Mouse (Mus musculus) intestine, embryonic 16.5 days (tissue): Measurements from ENCODE around the gene B430305J03Rik. TPM values are rescaled to one million over a fixed set of nuclear protein-coding genes. Genes with fewer than 3 reads are reported as not detected.

Experiments
- ATAC-seq: fragments of 200-750 bp; cut with Nextera tagmentation; 2 replicates; pipeline ENCODE4 v1.8.0; 2017; ENCODE audit warnings: moderate TSS enrichment, moderate library complexity
- H3K27ac ChIP-seq: fragments of 300-500 bp; sonication (generic); 2 replicates; pipeline ENCODE4 v1.5.1; 2014; ENCODE audit warnings: mild to moderate bottlenecking, low read length
- H3K27me3 ChIP-seq: fragments of 300-500 bp; sonication (generic); replicated peaks from 2 replicates; pipeline ENCODE4 v1.6.1; 2014; ENCODE audit warnings: low read length, control low read depth, mixed read lengths; ENCODE audit not compliant: control insufficient read depth, insufficient read depth
- H3K36me3 ChIP-seq: fragments of 300-500 bp; sonication (generic); 2 replicates; pipeline ENCODE4 v1.6.1; 2014; ENCODE audit warnings: low read length, control low read depth; ENCODE audit not compliant: control insufficient read depth, insufficient read depth
- H3K4me1 ChIP-seq: fragments of 300-500 bp; sonication (generic); 2 replicates; pipeline ENCODE4 v1.6.1; 2014; ENCODE audit warnings: low read length, control low read depth, mixed read lengths; ENCODE audit not compliant: control insufficient read depth, insufficient read depth
- H3K4me2 ChIP-seq: fragments of 300-500 bp; sonication (generic); 2 replicates; pipeline ENCODE4 v1.6.1; 2014; ENCODE audit warnings: low read depth, low read length, control low read depth
- H3K4me3 ChIP-seq: fragments of 300-500 bp; sonication (generic); 2 replicates; pipeline ENCODE4 v1.5.1; 2014; ENCODE audit warnings: mild to moderate bottlenecking, low read length
- H3K9ac ChIP-seq: fragments of 300-500 bp; sonication (generic); 2 replicates; pipeline ENCODE4 v1.6.1; 2014; ENCODE audit warnings: low read depth, low read length
- H3K9me3 ChIP-seq: fragments of 300-500 bp; sonication (generic); 2 replicates; pipeline ENCODE4 v1.6.1; 2016; ENCODE audit warnings: low read length, control low read depth; ENCODE audit not compliant: control insufficient read depth
- WGBS: fragments of 180-500 bp; shearing (Covaris S2); extraction: QIAGEN DNeasy Blood & Tissue Kit; methylation state at CpG from one replicate; pipeline ENCODE4 v1.1.7; 2014; 5-methylcytosine and 5-hydroxymethylcytosine counted together
- polyA plus RNA-seq: library from polyadenylated mRNA; unstranded; fragments of >200 nt; fragmentation: Nextera tagmentation; extraction: Ambion mirVana; gene quantifications from 2 replicates; pipeline ENCODE4 v1.2.1, GENCODE M21; 2015

The B430305J03Rik gene
- polyA plus RNA-seq, 1 experiment from 2014 or later: not detected

DNA sequence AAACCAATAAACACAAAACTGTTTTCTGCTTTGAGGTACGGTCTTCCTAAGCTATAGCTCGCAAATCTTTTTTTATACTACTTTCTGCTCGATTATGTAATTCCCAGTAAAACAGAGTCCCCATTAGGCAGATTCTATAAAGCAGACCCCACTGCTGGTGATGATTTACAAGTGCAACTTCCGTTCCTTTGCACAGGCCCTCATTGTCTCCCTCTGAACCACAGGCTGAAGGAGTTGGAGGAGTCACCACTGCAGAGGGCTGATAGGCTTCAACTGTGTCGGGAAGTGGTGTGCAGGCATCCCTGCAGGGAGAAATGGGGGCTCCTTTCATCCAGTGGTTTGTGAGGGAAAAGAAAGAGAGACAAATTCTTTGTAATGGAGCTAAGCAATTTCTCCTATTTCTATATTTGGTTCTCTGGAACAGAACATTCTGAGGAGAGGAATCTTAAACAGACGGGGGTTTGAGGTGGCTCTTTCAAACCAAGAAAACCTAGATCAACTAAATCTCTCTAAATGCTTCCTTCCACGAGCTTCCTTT, 6.9 kb downstream of the B430305J03Rik start:
- WGBS: 38% methylated on average over 7 of the region's 7 CpGs
- ATAC-seq: no peak
- H3K36me3 ChIP-seq: no peaks in the 10 kb centered on the region
- H3K4me2 ChIP-seq: no peak overlapping the region
- no peaks in the 10 kb centered on the region for H3K27me3 ChIP-seq
- H3K4me3 ChIP-seq: no peak overlapping the region
- no peak overlapping the region for H3K27ac ChIP-seq
- H3K9me3 ChIP-seq: no peaks in the 10 kb centered on the region
- H3K4me1 ChIP-seq: 0 out of 2 replicates have a peak, but pooled peaks cover 4% of the 10 kb centered on the region
- no peak overlapping the region for H3K9ac ChIP-seq

DNA sequence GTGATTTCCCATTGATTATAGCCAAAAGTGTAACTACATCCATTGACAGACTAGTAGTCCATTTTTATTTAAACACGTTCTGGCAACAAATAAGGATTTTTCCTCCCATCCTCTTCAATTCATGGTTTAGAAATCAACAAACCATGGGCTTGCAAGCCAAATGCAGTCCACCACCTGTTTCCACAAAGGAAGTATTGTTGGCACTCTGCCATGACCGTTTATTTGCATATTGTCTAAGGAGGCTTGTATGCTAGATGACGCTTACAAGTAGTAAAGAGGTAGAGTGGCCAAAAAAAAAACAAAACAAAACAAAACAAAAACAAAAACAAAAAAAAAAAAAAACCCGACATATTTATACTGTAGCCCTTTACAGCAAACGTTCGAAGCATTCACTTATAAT, 7.6 kb downstream of the B430305J03Rik start:
- 57% methylated on average over 6 of the region's 6 CpGs for WGBS
- 0 out of 2 replicates have a peak, but pooled peaks cover 4% of the 10 kb centered on the region for H3K4me1 ChIP-seq
- H3K27ac ChIP-seq: no peak overlapping the region
- no peaks in the 10 kb centered on the region for H3K27me3 ChIP-seq
- no peaks in the 10 kb centered on the region for H3K36me3 ChIP-seq
- H3K9ac ChIP-seq: no peak overlapping the region
- H3K4me2 ChIP-seq: no peak overlapping the region
- H3K9me3 ChIP-seq: no peaks in the 10 kb centered on the region
- H3K4me3 ChIP-seq: no peak overlapping the region
- ATAC-seq: no peak

GRCm38 (mm10) chr3:61355464-61355863, 10.3 kb downstream of the B430305J03Rik start:
- Histone ChIP-seq H3K4me3 (no peak overlapping the region), H3K36me3 (no peaks in the 10 kb centered on the region), H3K4me1 (no peaks in the 10 kb centered on the region), H3K27ac (no peak overlapping the region), H3K4me2 (no peak overlapping the region), H3K9me3 (no peaks in the 10 kb centered on the region), H3K9ac (no peak overlapping the region), H3K27me3 (no peaks in the 10 kb centered on the region)
- no peak for ATAC-seq
- 84% methylated on average over 1 of the region's 1 CpGs for WGBS

DNA sequence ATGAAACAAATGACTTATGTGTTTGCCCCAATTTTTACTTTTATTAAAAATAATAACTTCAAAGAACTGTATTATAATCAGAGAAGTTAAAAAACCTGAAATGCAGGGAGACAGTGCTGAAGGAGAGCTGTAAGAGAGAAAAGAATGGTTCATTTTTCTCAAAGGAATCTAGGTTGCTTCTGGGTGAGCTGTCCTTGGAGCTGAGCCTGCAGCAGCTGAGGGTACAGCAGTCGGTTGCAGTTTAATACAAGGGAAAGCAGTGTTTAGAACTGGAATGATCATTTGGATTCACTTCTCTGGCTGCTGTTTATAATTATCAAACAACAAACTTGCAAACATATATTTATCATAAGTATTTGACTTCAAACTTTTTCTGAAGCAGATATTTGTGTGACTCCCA, 16.3 kb downstream of the B430305J03Rik start:
- H3K9ac ChIP-seq: no peak overlapping the region
- ATAC-seq: no peak
- 55% methylated on average over 1 of the region's 1 CpGs for WGBS

DNA sequence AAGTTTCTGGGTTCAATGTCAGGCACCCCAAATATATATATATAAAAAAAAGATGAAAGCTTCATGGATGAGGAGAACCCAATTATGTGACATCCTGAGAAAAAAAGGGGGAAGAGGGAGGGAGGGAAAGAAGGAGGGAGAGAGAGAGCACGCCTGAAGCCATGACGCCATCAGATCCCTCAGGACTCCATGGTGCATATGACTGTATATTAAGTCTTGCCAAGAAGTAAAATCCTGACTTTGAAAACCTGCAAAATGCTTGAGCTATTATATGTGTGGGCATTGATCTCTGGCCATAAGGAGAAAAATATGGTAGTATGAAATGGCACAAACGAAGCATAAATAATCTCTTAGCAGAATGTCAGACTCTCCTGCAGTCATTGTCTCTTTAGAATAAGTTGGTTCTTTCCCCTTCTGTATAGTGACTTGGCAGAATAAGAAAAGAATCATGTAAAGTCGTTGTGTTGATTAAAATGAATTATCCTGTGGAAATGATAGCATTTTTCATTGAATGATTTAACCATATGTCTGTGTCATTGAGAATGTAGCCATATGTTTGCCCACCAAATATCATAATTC, 17.6 kb downstream of the B430305J03Rik start:
- 82% methylated on average over 4 of the region's 4 CpGs for WGBS

More for the DNA sequence above, 16.3 kb downstream of the B430305J03Rik start:
- Histone ChIP-seq H3K4me1 (no peaks in the 10 kb centered on the region), H3K27me3 (no peaks in the 10 kb centered on the region), H3K4me3 (no peak overlapping the region), H3K27ac (no peak overlapping the region), H3K9me3 (no peaks in the 10 kb centered on the region), H3K4me2 (no peak overlapping the region), H3K36me3 (no peaks in the 10 kb centered on the region)

DNA sequence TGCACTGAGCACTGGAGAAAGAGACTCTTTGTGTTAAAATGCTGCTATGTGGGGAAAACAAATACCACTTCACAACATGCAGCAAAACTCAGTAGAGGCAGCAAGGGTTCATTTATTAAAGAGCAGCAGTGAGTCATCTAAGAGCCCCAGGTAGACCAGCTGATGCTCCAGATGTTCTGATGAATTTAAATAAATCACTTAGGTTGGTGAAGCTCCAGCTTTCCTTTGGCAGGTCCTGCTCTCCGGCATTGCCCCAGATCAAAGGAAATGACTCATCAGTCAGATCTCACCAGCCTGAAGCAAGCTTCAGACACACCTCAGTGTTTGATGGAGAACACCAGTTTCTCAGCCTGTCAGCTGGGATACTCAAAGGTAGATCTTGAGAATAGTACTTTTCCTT, 20.1 kb downstream of the B430305J03Rik start:
- H3K27me3 ChIP-seq: no peaks in the 10 kb centered on the region
- ATAC-seq: no peak
- no peaks in the 10 kb centered on the region for H3K9me3 ChIP-seq
- no peak overlapping the region for H3K9ac ChIP-seq
- no peak overlapping the region for H3K4me2 ChIP-seq
- no peaks in the 10 kb centered on the region for H3K36me3 ChIP-seq
- no peak overlapping the region for H3K4me3 ChIP-seq
- H3K27ac ChIP-seq: no peak overlapping the region
- no peaks in the 10 kb centered on the region for H3K4me1 ChIP-seq
- 27% methylated on average over 1 of the region's 1 CpGs for WGBS

More for the DNA sequence above, 17.6 kb downstream of the B430305J03Rik start:
- Histone ChIP-seq H3K9ac (no peak overlapping the region), H3K27ac (no peak overlapping the region), H3K36me3 (no peaks in the 10 kb centered on the region), H3K27me3 (no peaks in the 10 kb centered on the region), H3K4me1 (no peaks in the 10 kb centered on the region), H3K4me2 (no peak overlapping the region), H3K9me3 (no peaks in the 10 kb centered on the region), H3K4me3 (no peak overlapping the region)
- no peak for ATAC-seq

DNA sequence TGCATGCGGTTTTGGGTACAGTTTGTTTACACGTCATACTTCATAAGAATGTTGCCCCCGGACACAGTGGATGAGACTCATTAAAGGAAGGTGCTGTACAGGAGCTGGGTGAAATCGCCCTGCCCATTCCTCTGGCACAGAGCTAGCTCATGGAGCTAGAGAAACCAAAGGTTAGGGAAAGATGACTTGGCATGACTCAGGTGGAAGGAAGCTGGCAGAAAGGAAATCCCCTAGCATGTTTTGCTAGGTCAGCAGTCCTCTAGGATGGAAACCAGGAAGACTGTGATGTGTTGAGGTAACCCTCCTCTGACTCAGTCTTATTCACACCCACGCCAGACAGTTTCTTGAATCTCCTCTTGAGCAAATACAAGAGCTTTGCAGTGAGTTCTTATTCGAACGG, 21.7 kb downstream of the B430305J03Rik start:
- no peaks in the 10 kb centered on the region for H3K4me1 ChIP-seq
- H3K4me3 ChIP-seq: no peak overlapping the region
- 69% methylated on average over 7 of the region's 7 CpGs for WGBS
- peak; percentile 78 for ATAC-seq
- H3K36me3 ChIP-seq: no peaks in the 10 kb centered on the region
- no peaks in the 10 kb centered on the region for H3K27me3 ChIP-seq
- H3K9ac ChIP-seq: no peak overlapping the region
- H3K27ac ChIP-seq: no peak overlapping the region
- no peaks in the 10 kb centered on the region for H3K9me3 ChIP-seq
- H3K4me2 ChIP-seq: no peak overlapping the region

DNA sequence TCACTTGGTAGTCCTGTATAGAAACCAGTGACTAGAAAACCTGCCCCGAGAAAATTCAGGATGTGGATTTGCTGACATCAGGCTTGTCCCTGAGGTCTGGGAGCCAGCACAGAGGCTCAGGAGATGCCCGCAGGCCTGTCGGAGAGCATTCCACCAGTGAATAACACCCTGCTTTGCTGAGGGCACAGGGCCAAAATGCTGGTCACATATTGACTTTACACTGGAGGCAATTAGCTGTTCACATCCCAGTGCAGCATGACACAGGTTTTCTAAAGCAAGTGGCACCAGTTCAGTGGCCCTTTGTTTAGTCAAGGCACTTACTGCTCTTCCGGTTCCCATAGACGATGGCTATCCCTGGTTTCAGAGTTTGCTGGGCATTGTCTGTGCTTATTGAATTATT, 25.4 kb downstream of the B430305J03Rik start:
- Histone ChIP-seq H3K9ac (no peak overlapping the region), H3K36me3 (no peaks in the 10 kb centered on the region), H3K4me1 (peaks cover 3% of the 10 kb centered on the region; the same call in 1 of the 2 replicates), H3K9me3 (no peaks in the 10 kb centered on the region), H3K4me2 (no peak overlapping the region), H3K27ac (no peak overlapping the region), H3K27me3 (no peaks in the 10 kb centered on the region), H3K4me3 (no peak overlapping the region)
- no peak for ATAC-seq
- 78% methylated on average over 5 of the region's 5 CpGs for WGBS

- H3K4me2 ChIP-seq: no peak overlapping the region
- no peaks in the 10 kb centered on the region for H3K9me3 ChIP-seq
- no peak overlapping the region for H3K9ac ChIP-seq
- H3K36me3 ChIP-seq: no peaks in the 10 kb centered on the region
- H3K4me3 ChIP-seq: no peak overlapping the region
- 81% methylated on average over 3 of the region's 3 CpGs for WGBS
- H3K27ac ChIP-seq: no peak overlapping the region
- no peaks in the 10 kb centered on the region for H3K27me3 ChIP-seq
- ATAC-seq: no peak
- peaks cover 3% of the 10 kb centered on the region; the same call in 1 of the 2 replicates for H3K4me1 ChIP-seq
Measured at GRCm38 (mm10) chr3:61337230-61337629, 28.5 kb downstream of the B430305J03Rik start.

- ATAC-seq: peak; percentile 99
- Histone ChIP-seq H3K4me2 (no peak overlapping the region), H3K4me3 (no peak overlapping the region), H3K4me1 (peaks cover 3% of the 10 kb centered on the region; the same call in 1 of the 2 replicates), H3K9ac (no peak overlapping the region), H3K36me3 (no peaks in the 10 kb centered on the region), H3K9me3 (no peaks in the 10 kb centered on the region), H3K27ac (no peak overlapping the region), H3K27me3 (no peaks in the 10 kb centered on the region)
- 33% methylated on average over 2 of the region's 2 CpGs for WGBS
Measured at GRCm38 (mm10) chr3:61336205-61336604, 29.5 kb downstream of the B430305J03Rik start.
